Mouse (Mus musculus): ENCODE measurements around the gene Myo10. TPM values are rescaled to one million over a fixed set of nuclear protein-coding genes. Genes with fewer than 3 reads are reported as not detected.

The Myo10 gene
- polyA plus RNA-seq, 1 experiment, result 26.1 TPM

DNA sequence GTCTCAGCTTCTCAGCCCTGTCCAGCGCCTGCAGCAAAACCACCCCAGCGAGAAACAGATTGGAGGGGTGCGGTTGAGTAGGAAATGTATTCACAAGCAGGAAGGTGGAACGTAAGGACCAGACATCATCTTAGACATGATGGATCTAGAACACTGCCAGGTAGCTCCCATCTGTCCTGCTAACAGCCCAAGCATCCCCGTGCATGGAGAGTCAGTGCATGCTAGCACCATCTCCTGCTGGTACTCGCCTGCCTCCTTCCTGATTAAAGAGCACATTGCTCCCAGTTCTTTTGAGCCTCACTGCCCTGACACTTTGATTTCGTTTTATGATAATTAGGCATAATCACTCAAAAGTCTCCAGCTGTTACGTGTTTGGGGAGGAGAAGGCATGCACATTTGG is 96.9 kb downstream of the Myo10 start:
- H3K36me3 ChIP-seq (ENCODE audit: control insufficient read depth, insufficient read depth, low read length), result no peaks in the 10 kb centered on the region
- H3K27ac ChIP-seq (ENCODE audit: control insufficient read depth, insufficient read depth, low read length), result no peak overlapping the region
- 95% methylated on average over 8 of the region's 8 CpGs for WGBS
- no peaks in the 10 kb centered on the region for H3K4me1 ChIP-seq (replicated peaks; ENCODE audit: control insufficient read depth, insufficient read depth, low read length)
- DNase-seq, result no peak
- H3K27me3 ChIP-seq (ENCODE audit: control insufficient read depth, insufficient read depth, low read length), result no peaks in the 10 kb centered on the region
- no peak overlapping the region for H3K4me3 ChIP-seq (ENCODE audit: control insufficient read depth, insufficient read depth, low read length)
- TF ChIP-seq POLR2A (IDR thresholded peaks at IDR 0.05; ENCODE audit: control insufficient read depth, extremely low read depth, insufficient read depth, low read length, poor library complexity) (no peak), CTCF (IDR thresholded peaks at IDR 0.05; ENCODE audit: borderline replicate concordance, control insufficient read depth, extremely low read depth, insufficient read depth, low read length, poor library complexity) (no peak)

- H3K4me1 ChIP-seq (replicated peaks; ENCODE audit: control insufficient read depth, insufficient read depth, low read length), result no peaks in the 10 kb centered on the region
- no peak overlapping the region for H3K4me3 ChIP-seq (ENCODE audit: control insufficient read depth, insufficient read depth, low read length)
- H3K27me3 ChIP-seq (ENCODE audit: control insufficient read depth, insufficient read depth, low read length), result no peaks in the 10 kb centered on the region
- TF ChIP-seq POLR2A (IDR thresholded peaks at IDR 0.05; ENCODE audit: control insufficient read depth, extremely low read depth, insufficient read depth, low read length, poor library complexity), result no peak
- TF ChIP-seq CTCF (IDR thresholded peaks at IDR 0.05; ENCODE audit: borderline replicate concordance, control insufficient read depth, extremely low read depth, insufficient read depth, low read length, poor library complexity), result no peak
- DNase-seq, result no peak
- no peak overlapping the region for H3K27ac ChIP-seq (ENCODE audit: control insufficient read depth, insufficient read depth, low read length)
- no peaks in the 10 kb centered on the region for H3K36me3 ChIP-seq (ENCODE audit: control insufficient read depth, insufficient read depth, low read length)
- WGBS, result 91% methylated on average over 6 of the region's 6 CpGs
These were observed 97.9 kb downstream of the Myo10 start for GRCm38 (mm10) chr15:25720263-25720662.

- 89% methylated on average over 12 of the region's 12 CpGs for WGBS
- no peaks in the 10 kb centered on the region for H3K4me1 ChIP-seq (replicated peaks; ENCODE audit: control insufficient read depth, insufficient read depth, low read length)
- no peaks in the 10 kb centered on the region for H3K36me3 ChIP-seq (ENCODE audit: control insufficient read depth, insufficient read depth, low read length)
- no peaks in the 10 kb centered on the region for H3K27me3 ChIP-seq (ENCODE audit: control insufficient read depth, insufficient read depth, low read length)
- H3K27ac ChIP-seq (ENCODE audit: control insufficient read depth, insufficient read depth, low read length), result no peak overlapping the region
- TF ChIP-seq POLR2A (IDR thresholded peaks at IDR 0.05; ENCODE audit: control insufficient read depth, extremely low read depth, insufficient read depth, low read length, poor library complexity) (no peak), CTCF (IDR thresholded peaks at IDR 0.05; ENCODE audit: borderline replicate concordance, control insufficient read depth, extremely low read depth, insufficient read depth, low read length, poor library complexity) (no peak)
- no peak for DNase-seq
- no peak overlapping the region for H3K4me3 ChIP-seq (ENCODE audit: control insufficient read depth, insufficient read depth, low read length)
These were observed 101.2 kb downstream of the Myo10 start for GRCm38 (mm10) chr15:25723281-25724113.

GRCm38 (mm10) chr15:25724549-25724948 is 102.2 kb downstream of the Myo10 start:
- 96% methylated on average over 6 of the region's 6 CpGs for WGBS
- TF ChIP-seq CTCF (IDR thresholded peaks at IDR 0.05; ENCODE audit: borderline replicate concordance, control insufficient read depth, extremely low read depth, insufficient read depth, low read length, poor library complexity), result no peak
- no peak for TF ChIP-seq POLR2A (IDR thresholded peaks at IDR 0.05; ENCODE audit: control insufficient read depth, extremely low read depth, insufficient read depth, low read length, poor library complexity)
- H3K36me3 ChIP-seq (ENCODE audit: control insufficient read depth, insufficient read depth, low read length), result no peaks in the 10 kb centered on the region

DNA sequence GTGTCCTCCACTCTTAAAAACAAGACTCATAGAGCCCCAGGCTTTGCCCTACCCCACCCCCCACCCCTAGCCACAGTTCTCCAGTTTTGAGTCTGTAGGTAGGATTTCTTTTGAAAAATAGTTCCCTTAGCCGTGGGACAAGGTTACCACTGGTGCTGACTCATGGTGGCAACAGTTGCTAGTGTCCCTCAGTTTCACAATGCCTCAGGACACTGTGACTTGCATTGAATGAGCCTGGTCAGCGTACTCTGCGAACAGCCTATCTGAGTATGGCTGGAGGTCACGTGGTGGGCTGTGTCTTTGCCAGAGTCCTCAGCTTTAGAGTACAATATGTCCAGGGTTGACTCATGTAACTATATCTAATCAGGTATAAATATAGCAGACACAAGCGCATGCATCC is 104.5 kb downstream of the Myo10 start:
- no peak for DNase-seq
- no peaks in the 10 kb centered on the region for H3K27me3 ChIP-seq (ENCODE audit: control insufficient read depth, insufficient read depth, low read length)
- TF ChIP-seq CTCF (IDR thresholded peaks at IDR 0.05; ENCODE audit: borderline replicate concordance, control insufficient read depth, extremely low read depth, insufficient read depth, low read length, poor library complexity) (no peak), POLR2A (IDR thresholded peaks at IDR 0.05; ENCODE audit: control insufficient read depth, extremely low read depth, insufficient read depth, low read length, poor library complexity) (no peak)
- H3K4me1 ChIP-seq (replicated peaks; ENCODE audit: control insufficient read depth, insufficient read depth, low read length), result no peaks in the 10 kb centered on the region
- 85% methylated on average over 5 of the region's 5 CpGs for WGBS
- no peaks in the 10 kb centered on the region for H3K36me3 ChIP-seq (ENCODE audit: control insufficient read depth, insufficient read depth, low read length)
- no peak overlapping the region for H3K4me3 ChIP-seq (ENCODE audit: control insufficient read depth, insufficient read depth, low read length)
- no peak overlapping the region for H3K27ac ChIP-seq (ENCODE audit: control insufficient read depth, insufficient read depth, low read length)

More at GRCm38 (mm10) chr15:25724549-25724948, 102.2 kb downstream of the Myo10 start:
- H3K4me3 ChIP-seq (ENCODE audit: control insufficient read depth, insufficient read depth, low read length), result no peak overlapping the region
- no peaks in the 10 kb centered on the region for H3K4me1 ChIP-seq (replicated peaks; ENCODE audit: control insufficient read depth, insufficient read depth, low read length)
- no peaks in the 10 kb centered on the region for H3K27me3 ChIP-seq (ENCODE audit: control insufficient read depth, insufficient read depth, low read length)
- no peak overlapping the region for H3K27ac ChIP-seq (ENCODE audit: control insufficient read depth, insufficient read depth, low read length)
- DNase-seq, result no peak

- Histone ChIP-seq H3K36me3 (ENCODE audit: control insufficient read depth, insufficient read depth, low read length) (no peaks in the 10 kb centered on the region), H3K27ac (ENCODE audit: control insufficient read depth, insufficient read depth, low read length) (no peak overlapping the region)
- WGBS, result 93% methylated on average over 4 of the region's 4 CpGs
These were observed 106.2 kb downstream of the Myo10 start for GRCm38 (mm10) chr15:25728501-25728900.

More at GRCm38 (mm10) chr15:25728501-25728900, 106.2 kb downstream of the Myo10 start:
- DNase-seq, result no peak
- Histone ChIP-seq H3K27me3 (ENCODE audit: control insufficient read depth, insufficient read depth, low read length) (no peaks in the 10 kb centered on the region), H3K4me1 (replicated peaks; ENCODE audit: control insufficient read depth, insufficient read depth, low read length) (no peaks in the 10 kb centered on the region), H3K4me3 (ENCODE audit: control insufficient read depth, insufficient read depth, low read length) (no peak overlapping the region)
- TF ChIP-seq CTCF (IDR thresholded peaks at IDR 0.05; ENCODE audit: borderline replicate concordance, control insufficient read depth, extremely low read depth, insufficient read depth, low read length, poor library complexity), result no peak
- no peak for TF ChIP-seq POLR2A (IDR thresholded peaks at IDR 0.05; ENCODE audit: control insufficient read depth, extremely low read depth, insufficient read depth, low read length, poor library complexity)
